Mouse (Mus musculus) heart, adult 2 months (tissue): ENCODE data around the gene Upk3b.

ENCODE experiments used
- CTCF ChIP-seq: fragments of 200-600 bp; IDR thresholded peaks from 2 replicates; pipeline ENCODE4 v1.8.1; 2022; ENCODE audit warnings: antibody characterized with exemption, mild to moderate bottlenecking, moderate library complexity
- EP300 ChIP-seq: fragments of 200-500 bp; IDR thresholded peaks from 2 replicates; pipeline ENCODE4 v1.6.1; 2011; ENCODE audit warnings: low read depth, low read length, control low read depth; ENCODE audit not compliant: insufficient read depth
- POLR2A ChIP-seq: fragments of 200-500 bp; IDR thresholded peaks from 2 replicates; pipeline ENCODE4 v1.6.1; 2011; ENCODE audit warnings: mild to moderate bottlenecking, low read depth, low read length, control low read depth; ENCODE audit not compliant: insufficient read depth

DNA sequence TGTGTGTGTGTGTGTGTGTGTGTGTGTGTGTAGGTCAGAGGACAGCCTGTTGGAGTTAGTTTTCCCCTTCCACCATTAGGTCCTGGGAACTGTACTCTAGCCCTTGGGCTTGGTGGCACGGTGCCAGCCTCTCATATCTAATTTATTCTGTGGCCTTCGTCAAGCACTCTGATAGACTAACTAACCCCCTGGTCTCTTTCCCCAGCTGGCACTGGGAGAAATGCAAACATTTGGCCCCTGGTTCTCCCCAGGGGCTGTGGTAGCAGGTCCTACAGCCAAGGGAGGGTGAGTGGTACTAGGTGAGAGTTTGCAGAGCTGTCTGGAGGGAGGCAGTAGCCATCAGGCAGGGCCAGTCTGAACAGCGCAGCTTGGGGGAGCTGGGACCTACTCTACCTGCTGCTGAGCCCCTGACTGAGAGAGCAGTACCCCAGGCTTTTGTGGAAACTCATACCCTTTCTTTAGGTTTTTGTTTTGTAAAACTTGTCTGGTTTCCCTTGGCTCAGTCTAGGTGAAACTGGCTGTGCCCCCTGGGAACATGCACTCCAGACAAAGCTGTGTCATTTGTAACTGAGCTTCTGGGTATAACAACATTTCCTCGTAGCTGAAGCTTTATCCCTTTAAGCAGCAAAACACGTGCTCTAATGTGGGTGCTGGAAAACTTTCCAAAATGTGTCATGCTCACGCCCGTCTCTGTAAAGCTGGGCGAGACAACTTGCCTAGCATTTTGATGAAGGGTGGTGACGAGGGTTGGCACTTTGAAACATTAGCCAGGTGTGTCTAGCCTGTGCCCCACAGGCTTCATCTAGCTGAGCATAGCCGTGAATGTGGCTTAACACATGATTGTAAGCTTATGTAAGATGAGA is 22.1 kb upstream of the Upk3b start:
- TF ChIP-seq POLR2A (no peak), CTCF (no peak), EP300 (no peak)
